Mouse (Mus musculus) stomach, embryonic 14.5 days (tissue): Measurements from ENCODE around the gene C87436. TPM values are rescaled to one million over a fixed set of nuclear protein-coding genes. Genes with fewer than 3 reads are reported as not detected.
A peak's percentile ranks its signal among the peaks of the same experiment; 100 is the strongest.

ENCODE experiments used
- ATAC-seq: fragments of 200-750 bp; cut with Nextera tagmentation; 2 replicates; pipeline ENCODE4 v1.8.0; 2017; ENCODE audit warnings: low read depth, moderate TSS enrichment; ENCODE audit not compliant: insufficient number of reproducible peaks, insufficient read depth, low FRiP score
- H3K27ac ChIP-seq: fragments of 300-500 bp; sonication (generic); 2 replicates; pipeline ENCODE4 v1.5.1; 2014; ENCODE audit warnings: mild to moderate bottlenecking, low read length, moderate library complexity, mixed read lengths
- H3K27me3 ChIP-seq: fragments of 300-500 bp; sonication (generic); 2 replicates; pipeline ENCODE4 v1.6.1; 2014; ENCODE audit warnings: low read length, control low read depth, mixed read lengths; ENCODE audit not compliant: control insufficient read depth, insufficient read depth
- H3K36me3 ChIP-seq: fragments of 300-500 bp; sonication (generic); 2 replicates; pipeline ENCODE4 v1.6.1; 2014; ENCODE audit warnings: mild to moderate bottlenecking, control low read depth, low read length, moderate library complexity, mixed read lengths; ENCODE audit not compliant: control insufficient read depth, insufficient read depth
- H3K4me1 ChIP-seq: fragments of 300-500 bp; sonication (generic); 2 replicates; pipeline ENCODE4 v1.6.1; 2014; ENCODE audit warnings: low read length, control low read depth, mixed read lengths; ENCODE audit not compliant: control insufficient read depth, insufficient read depth
- H3K4me2 ChIP-seq: fragments of 300-500 bp; sonication (generic); replicated peaks from 2 replicates; pipeline ENCODE4 v1.6.1; 2014; ENCODE audit warnings: low read depth, low read length, control low read depth
- H3K4me3 ChIP-seq: fragments of 300-500 bp; sonication (generic); 2 replicates; pipeline ENCODE4 v1.5.1; 2014; ENCODE audit warnings: low read depth, low read length, control low read depth
- H3K9ac ChIP-seq: fragments of 300-500 bp; sonication (generic); replicated peaks from 2 replicates; pipeline ENCODE4 v1.6.1; 2014; ENCODE audit warnings: low read depth, mild to moderate bottlenecking, control low read depth, low read length, moderate library complexity, mixed read lengths
- H3K9me3 ChIP-seq: fragments of 300-500 bp; sonication (generic); 2 replicates; pipeline ENCODE4 v1.6.1; 2016; ENCODE audit warnings: low read depth, low read length, control low read depth; ENCODE audit not compliant: control insufficient read depth
- WGBS: fragments of 180-500 bp; shearing (Covaris S2); extraction: QIAGEN DNeasy Blood & Tissue Kit; methylation state at CpG from one replicate; pipeline ENCODE4 v1.1.7; 2014; 5-methylcytosine and 5-hydroxymethylcytosine counted together
- polyA plus RNA-seq: library from polyadenylated mRNA; unstranded; fragments of >200 nt; fragmentation: Nextera tagmentation; extraction: Ambion mirVana; gene quantifications from 2 replicates; pipeline ENCODE4 v1.2.1, GENCODE M21; 2014

The C87436 gene
- polyA plus RNA-seq, 1 experiment from 2014 or later, result 26.8 TPM

DNA sequence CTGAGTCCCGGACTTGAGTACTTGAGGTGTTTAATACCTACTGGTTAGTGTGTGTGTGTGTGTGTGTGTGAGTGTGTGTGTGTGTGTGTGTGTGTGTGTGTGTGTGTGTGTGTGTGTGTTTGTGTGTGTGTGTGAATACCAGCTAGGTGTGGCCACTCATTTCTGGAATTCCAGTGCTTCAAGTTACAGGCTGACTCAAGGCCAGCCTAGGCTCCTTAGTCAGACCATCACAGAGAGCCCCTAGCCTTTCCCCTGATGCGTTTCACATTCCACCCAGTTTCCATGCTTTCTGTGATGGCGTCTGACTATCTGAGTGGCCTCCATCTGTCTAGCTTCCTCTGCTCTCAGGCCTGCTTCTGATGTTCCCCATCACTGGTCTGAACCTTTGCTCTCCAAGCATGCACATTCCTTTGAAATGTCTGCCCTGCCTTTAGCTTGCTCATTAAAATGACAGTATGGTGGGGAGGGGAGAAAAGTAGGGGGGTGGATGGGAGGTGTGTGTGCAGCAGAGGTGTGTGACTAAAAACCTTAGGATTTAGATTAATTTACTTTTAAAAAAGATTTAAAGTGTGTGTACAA lies 81.7 kb downstream of the C87436 start:
- ATAC-seq, result no peak
- Histone ChIP-seq H3K36me3 (peaks cover 6% of the 10 kb centered on the region; the same call in 1 of the 2 replicates), H3K4me1 (0 out of 2 replicates have a peak, but pooled peaks cover 3% of the 10 kb centered on the region), H3K4me3 (no peak overlapping the region), H3K4me2 (no peak overlapping the region), H3K9me3 (no peaks in the 10 kb centered on the region), H3K27me3 (no peaks in the 10 kb centered on the region), H3K9ac (no peak overlapping the region), H3K27ac (no peak overlapping the region)
- 73% methylated on average over 3 of the region's 3 CpGs for WGBS

DNA sequence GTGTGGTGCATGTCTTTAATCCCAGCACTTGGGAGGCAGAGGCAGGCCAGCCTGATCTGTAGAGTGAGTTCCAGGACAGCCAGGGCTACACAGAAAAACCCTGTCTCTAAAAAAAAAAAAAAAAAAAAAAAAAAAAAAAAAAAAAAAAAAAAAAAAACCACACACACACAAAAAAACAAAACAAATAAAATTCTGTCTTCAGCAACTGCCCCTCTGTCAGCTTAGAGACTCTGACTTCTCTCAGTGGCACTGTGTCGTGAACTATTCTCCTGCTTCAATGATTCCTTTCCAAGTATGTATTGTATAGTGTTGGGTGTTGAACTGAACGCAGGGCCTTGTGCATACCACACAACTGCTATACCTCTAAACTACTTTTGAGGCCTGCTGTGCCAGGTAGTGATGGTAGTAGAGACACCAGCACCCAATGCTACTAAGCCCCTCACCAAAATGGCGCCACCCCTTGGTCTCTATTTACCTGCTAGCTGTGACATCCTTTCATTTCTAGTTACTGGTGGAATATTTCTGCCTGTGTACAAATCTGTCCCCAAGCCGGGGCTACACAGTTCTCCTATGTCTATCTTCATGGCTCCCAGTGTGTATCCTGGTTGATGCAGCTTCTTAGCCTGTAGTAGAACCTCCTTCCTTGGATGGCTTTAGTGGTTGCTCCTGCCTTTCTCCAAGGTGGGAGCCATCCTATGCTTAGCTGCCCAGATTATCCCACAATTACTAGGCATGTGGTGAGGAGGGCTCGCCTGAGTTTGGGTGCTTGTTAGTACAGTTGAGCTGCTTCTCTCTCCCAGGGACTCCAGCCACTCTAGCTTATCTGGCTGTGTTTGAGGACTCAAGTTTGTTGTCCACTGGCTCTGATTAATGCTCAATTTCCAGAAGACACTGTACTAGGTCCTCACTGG lies 84.1 kb downstream of the C87436 start:
- peak overlapping the region; percentile 55; the same call in 1 of the 2 replicates for H3K4me2 ChIP-seq
- WGBS, result 80% methylated on average over 5 of the region's 5 CpGs
- H3K27me3 ChIP-seq, result no peaks in the 10 kb centered on the region
- H3K4me3 ChIP-seq, result 0 out of 2 replicates have a peak overlapping the region, but pooled peaks have one; percentile 7
- H3K4me1 ChIP-seq, result 0 out of 2 replicates have a peak, but pooled peaks cover 3% of the 10 kb centered on the region
- no peak for ATAC-seq
- no peak overlapping the region for H3K27ac ChIP-seq
- no peak overlapping the region for H3K9ac ChIP-seq
- peaks cover 6% of the 10 kb centered on the region; the same call in 1 of the 2 replicates for H3K36me3 ChIP-seq
- H3K9me3 ChIP-seq, result no peaks in the 10 kb centered on the region

Other genes with a start within 250 kb of the C87436 start
- 4.7 and 5.8 TPM in 2 replicates for gene Tgfa, start 243.2 kb upstream of the C87436 start, polyA plus RNA-seq
- 123 and 138 TPM in 2 replicates for gene Fam136a, start 72.7 kb upstream of the C87436 start, polyA plus RNA-seq
- gene Snrpg, start 67.1 kb upstream of the C87436 start, polyA plus RNA-seq, result 676 and 802 TPM in 2 replicates
- 102 TPM in 2 replicates for gene Pcyox1, start 41.2 kb upstream of the C87436 start, polyA plus RNA-seq
- 236 and 245 TPM in 2 replicates for gene Tia1, start 34.2 kb upstream of the C87436 start, polyA plus RNA-seq
- gene Gm44790, start 11.7 kb upstream of the C87436 start, polyA plus RNA-seq, result not detected in 2 replicates
- gene Pcbp1, start 87.9 kb downstream of the C87436 start, polyA plus RNA-seq, result 230 and 234 TPM in 2 replicates
- 3.1 and 5.4 TPM in 2 replicates for gene Asprv1, start 189.8 kb downstream of the C87436 start, polyA plus RNA-seq
- 10.8 and 10.9 TPM in 2 replicates for gene Mxd1, start 230.8 kb downstream of the C87436 start, polyA plus RNA-seq
- gene Snrnp27, start 246.1 kb downstream of the C87436 start, polyA plus RNA-seq, result 120 and 121 TPM in 2 replicates